Mouse (Mus musculus) lung, adult 2 months (tissue): ENCODE measurements around the gene Ly9.

Experiments
- CTCF ChIP-seq: fragments of 200-500 bp; IDR thresholded peaks from 2 replicates; pipeline ENCODE4 v1.5.1; 2011; ENCODE audit warnings: mild to moderate bottlenecking, low read length, control low read depth; ENCODE audit not compliant: insufficient read depth
- POLR2A ChIP-seq: fragments of 200-500 bp; IDR thresholded peaks from 2 replicates; pipeline ENCODE4 v1.6.1; 2011; ENCODE audit warnings: low read depth, mild to moderate bottlenecking, control low read depth, low read length, borderline replicate concordance; ENCODE audit errors: extremely low read depth

- 0 out of 2 replicates have a peak, but pooled peaks have one; percentile 2 for TF ChIP-seq CTCF
- TF ChIP-seq POLR2A: no peak
Observed at GRCm38 (mm10) chr1:171613962-171614361, 6.8 kb upstream of the Ly9 start.
